Mouse (Mus musculus): ENCODE measurements around the gene Tldc2.

DNA sequence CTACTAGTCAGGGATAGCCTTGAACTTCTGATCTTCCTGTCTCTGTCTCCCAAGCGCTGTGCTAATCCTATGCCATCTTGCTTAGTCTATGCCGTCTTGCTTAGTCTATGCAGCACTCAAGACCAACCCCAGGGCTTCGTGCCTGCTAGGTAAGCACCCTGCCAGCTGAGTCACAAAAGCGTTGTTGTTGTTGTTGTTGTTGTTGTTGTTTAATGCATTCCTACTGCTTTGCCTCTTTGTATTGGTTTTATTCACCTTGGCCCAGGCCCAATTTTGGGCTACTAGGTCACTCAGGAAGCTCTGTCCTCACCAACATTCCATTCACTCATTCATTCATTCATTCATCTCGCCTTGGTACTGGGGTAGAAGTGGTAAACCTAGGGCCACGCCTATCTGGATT is 31.1 kb upstream of the Tldc2 start:
- TF ChIP-seq CTCF (IDR thresholded peaks at IDR 0.05; ENCODE audit: low read depth) (no peak), EP300 (IDR thresholded peaks at IDR 0.05; ENCODE audit: low read depth) (no peak)

All from liver, postnatal 0 days (tissue).